Mouse (Mus musculus): ENCODE data around the gene Slc46a2. TPM values are rescaled to one million over a fixed set of nuclear protein-coding genes. Genes with fewer than 3 reads are reported as not detected.
A peak's percentile ranks its signal among the peaks of the same experiment; 100 is the strongest.

Gene Slc46a2
- polyA plus RNA-seq, 1 experiment from 2014 or later, result 5.3 TPM

GRCm38 (mm10) chr4:59873240-59873639, 41.6 kb downstream of the Slc46a2 start:
- Histone ChIP-seq H3K27me3 (no peaks in the 10 kb centered on the region), H3K4me1 (peaks cover 31% of the 10 kb centered on the region), H3K9me3 (replicated peaks) (no peaks in the 10 kb centered on the region), H3K27ac (replicated peaks) (no peak overlapping the region), H3K4me3 (replicated peaks) (no peak overlapping the region), H3K9ac (no peak overlapping the region), H3K36me3 (no peaks in the 10 kb centered on the region), H3K4me2 (replicated peaks) (no peak overlapping the region)
- no peak for ATAC-seq (ENCODE audit: insufficient number of reproducible peaks, low FRiP score, low TSS enrichment, low read depth)
- 64% methylated on average over 6 of the region's 6 CpGs for WGBS

- peak; percentile 61 for ATAC-seq (ENCODE audit: insufficient number of reproducible peaks, low FRiP score, low TSS enrichment, low read depth)
- Histone ChIP-seq H3K9ac (no peak overlapping the region), H3K4me3 (replicated peaks) (no peak overlapping the region), H3K9me3 (replicated peaks) (no peaks in the 10 kb centered on the region), H3K36me3 (no peaks in the 10 kb centered on the region), H3K27ac (replicated peaks) (peak overlapping the region; percentile 94), H3K27me3 (no peaks in the 10 kb centered on the region), H3K4me1 (peaks cover 31% of the 10 kb centered on the region), H3K4me2 (replicated peaks) (peak overlapping the region; percentile 40; the same call in 1 of the 2 replicates)
- 57% methylated on average over 9 of the region's 9 CpGs for WGBS
Measured at GRCm38 (mm10) chr4:59870859-59871591, 43.8 kb downstream of the Slc46a2 start.

GRCm38 (mm10) chr4:59870433-59870832, 44.4 kb downstream of the Slc46a2 start:
- H3K9me3 ChIP-seq (replicated peaks), result no peaks in the 10 kb centered on the region
- peak overlapping the region; percentile 40; the same call in 1 of the 2 replicates for H3K4me2 ChIP-seq (replicated peaks)
- 36% methylated on average over 6 of the region's 6 CpGs for WGBS
- H3K36me3 ChIP-seq, result no peaks in the 10 kb centered on the region
- peaks cover 31% of the 10 kb centered on the region for H3K4me1 ChIP-seq
- ATAC-seq (ENCODE audit: insufficient number of reproducible peaks, low FRiP score, low TSS enrichment, low read depth), result no peak
- no peak overlapping the region for H3K9ac ChIP-seq
- peak overlapping the region; percentile 94 for H3K27ac ChIP-seq (replicated peaks)
- no peak overlapping the region for H3K4me3 ChIP-seq (replicated peaks)
- no peaks in the 10 kb centered on the region for H3K27me3 ChIP-seq

GRCm38 (mm10) chr4:59869488-59870057, 45.3 kb downstream of the Slc46a2 start:
- Histone ChIP-seq H3K36me3 (no peaks in the 10 kb centered on the region), H3K4me3 (replicated peaks) (no peak overlapping the region), H3K9ac (no peak overlapping the region), H3K27ac (replicated peaks) (peak overlapping the region; percentile 94), H3K4me1 (peaks cover 31% of the 10 kb centered on the region), H3K4me2 (replicated peaks) (no peak overlapping the region), H3K9me3 (replicated peaks) (no peaks in the 10 kb centered on the region), H3K27me3 (no peaks in the 10 kb centered on the region)
- peak; percentile 77; the same call in 1 of the 2 replicates for ATAC-seq (ENCODE audit: insufficient number of reproducible peaks, low FRiP score, low TSS enrichment, low read depth)
- 16% methylated on average over 6 of the region's 6 CpGs for WGBS

GRCm38 (mm10) chr4:59868086-59868485, 46.8 kb downstream of the Slc46a2 start:
- Histone ChIP-seq H3K27ac (replicated peaks) (no peak overlapping the region), H3K36me3 (no peaks in the 10 kb centered on the region), H3K9me3 (replicated peaks) (no peaks in the 10 kb centered on the region), H3K4me2 (replicated peaks) (no peak overlapping the region), H3K4me1 (peaks cover 26% of the 10 kb centered on the region), H3K4me3 (replicated peaks) (no peak overlapping the region), H3K27me3 (no peaks in the 10 kb centered on the region), H3K9ac (no peak overlapping the region)
- ATAC-seq (ENCODE audit: insufficient number of reproducible peaks, low FRiP score, low TSS enrichment, low read depth), result no peak
- 81% methylated on average over 11 of the region's 11 CpGs for WGBS

GRCm38 (mm10) chr4:59863869-59864268, 51.0 kb downstream of the Slc46a2 start:
- no peaks in the 10 kb centered on the region for H3K9me3 ChIP-seq (replicated peaks)
- no peak overlapping the region for H3K4me2 ChIP-seq (replicated peaks)
- WGBS, result 66% methylated on average over 6 of the region's 6 CpGs
- no peak overlapping the region for H3K27ac ChIP-seq (replicated peaks)
- H3K27me3 ChIP-seq, result no peaks in the 10 kb centered on the region
- ATAC-seq (ENCODE audit: insufficient number of reproducible peaks, low FRiP score, low TSS enrichment, low read depth), result no peak
- no peak overlapping the region for H3K4me3 ChIP-seq (replicated peaks)
- H3K9ac ChIP-seq, result no peak overlapping the region
- peaks cover 6% of the 10 kb centered on the region; the same call in 1 of the 2 replicates for H3K4me1 ChIP-seq
- no peaks in the 10 kb centered on the region for H3K36me3 ChIP-seq

- H3K9ac ChIP-seq, result no peak overlapping the region
- no peak for ATAC-seq (ENCODE audit: insufficient number of reproducible peaks, low FRiP score, low TSS enrichment, low read depth)
- H3K4me2 ChIP-seq (replicated peaks), result no peak overlapping the region
- WGBS, result 90% methylated on average over 1 of the region's 1 CpGs
- no peaks in the 10 kb centered on the region for H3K36me3 ChIP-seq
- H3K4me3 ChIP-seq (replicated peaks), result no peak overlapping the region
- no peaks in the 10 kb centered on the region for H3K27me3 ChIP-seq
- no peaks in the 10 kb centered on the region for H3K9me3 ChIP-seq (replicated peaks)
- H3K27ac ChIP-seq (replicated peaks), result no peak overlapping the region
- H3K4me1 ChIP-seq, result peaks cover 3% of the 10 kb centered on the region; the same call in 1 of the 2 replicates
Measured at GRCm38 (mm10) chr4:59862335-59862734, 52.5 kb downstream of the Slc46a2 start.

- Histone ChIP-seq H3K4me2 (replicated peaks) (no peak overlapping the region), H3K27me3 (no peaks in the 10 kb centered on the region), H3K9me3 (replicated peaks) (no peaks in the 10 kb centered on the region), H3K36me3 (no peaks in the 10 kb centered on the region), H3K4me3 (replicated peaks) (no peak overlapping the region), H3K27ac (replicated peaks) (no peak overlapping the region), H3K4me1 (peaks cover 3% of the 10 kb centered on the region; the same call in 1 of the 2 replicates), H3K9ac (no peak overlapping the region)
- ATAC-seq (ENCODE audit: insufficient number of reproducible peaks, low FRiP score, low TSS enrichment, low read depth), result no peak
- WGBS, result 30% methylated on average over 4 of the region's 4 CpGs
Measured at GRCm38 (mm10) chr4:59861871-59862270, 53.0 kb downstream of the Slc46a2 start.

- no peak overlapping the region for H3K4me3 ChIP-seq (replicated peaks)
- H3K27ac ChIP-seq (replicated peaks), result no peak overlapping the region; the same call in 1 of the 2 replicates
- no peak overlapping the region for H3K4me2 ChIP-seq (replicated peaks)
- no peaks in the 10 kb centered on the region for H3K9me3 ChIP-seq (replicated peaks)
- no peaks in the 10 kb centered on the region for H3K27me3 ChIP-seq
- no peak for ATAC-seq (ENCODE audit: insufficient number of reproducible peaks, low FRiP score, low TSS enrichment, low read depth)
- H3K4me1 ChIP-seq, result peaks cover 3% of the 10 kb centered on the region; the same call in 1 of the 2 replicates
- no peak overlapping the region for H3K9ac ChIP-seq
- no peaks in the 10 kb centered on the region for H3K36me3 ChIP-seq
- WGBS, result 64% methylated on average over 2 of the region's 2 CpGs
Measured at GRCm38 (mm10) chr4:59860431-59860830, 54.4 kb downstream of the Slc46a2 start.

GRCm38 (mm10) chr4:59859693-59860425, 55.0 kb downstream of the Slc46a2 start:
- peaks cover 3% of the 10 kb centered on the region; the same call in 1 of the 2 replicates for H3K4me1 ChIP-seq
- no peaks in the 10 kb centered on the region for H3K9me3 ChIP-seq (replicated peaks)
- H3K27ac ChIP-seq (replicated peaks), result no peak overlapping the region
- no peak overlapping the region for H3K9ac ChIP-seq
- H3K4me2 ChIP-seq (replicated peaks), result no peak overlapping the region
- H3K4me3 ChIP-seq (replicated peaks), result no peak overlapping the region
- H3K27me3 ChIP-seq, result no peaks in the 10 kb centered on the region
- ATAC-seq (ENCODE audit: insufficient number of reproducible peaks, low FRiP score, low TSS enrichment, low read depth), result no peak
- no peaks in the 10 kb centered on the region for H3K36me3 ChIP-seq
- 60% methylated on average over 16 of the region's 16 CpGs for WGBS
